Mouse (Mus musculus) hindbrain, embryonic 13.5 days (tissue): ENCODE measurements around the gene Klk1b1. TPM values are rescaled to one million over a fixed set of nuclear protein-coding genes. Genes with fewer than 3 reads are reported as not detected.
"Not testable (repeated sequence)": the region's sequence is repeated elsewhere in the genome, so short reads cannot be mapped to it uniquely, and the experiment has no call there.

ENCODE experiments used
- ATAC-seq: fragments of 200-750 bp; cut with Nextera tagmentation; 2 replicates; pipeline ENCODE4 v1.8.0; 2017; ENCODE audit warnings: moderate TSS enrichment; ENCODE audit not compliant: low FRiP score
- H3K27ac ChIP-seq: fragments of 300-500 bp; sonication (generic); 2 replicates; pipeline ENCODE4 v1.5.1; 2015; ENCODE audit warnings: inconsistent platforms, mild to moderate bottlenecking, moderate library complexity
- H3K27me3 ChIP-seq: fragments of 300-500 bp; sonication (generic); 2 replicates; pipeline ENCODE4 v1.6.1; 2015; ENCODE audit warnings: mild to moderate bottlenecking, inconsistent platforms
- H3K36me3 ChIP-seq: fragments of 300-500 bp; sonication (generic); 2 replicates; pipeline ENCODE4 v1.6.1; 2015; ENCODE audit warnings: mild to moderate bottlenecking, inconsistent platforms
- H3K4me1 ChIP-seq: fragments of 300-500 bp; sonication (generic); replicated peaks from 2 replicates; pipeline ENCODE4 v1.6.1; 2015; ENCODE audit warnings: inconsistent platforms
- H3K4me2 ChIP-seq: fragments of 300-500 bp; sonication (generic); 2 replicates; pipeline ENCODE4 v1.6.1; 2015; ENCODE audit warnings: inconsistent platforms, mild to moderate bottlenecking, moderate library complexity
- H3K4me3 ChIP-seq: fragments of 300-500 bp; sonication (generic); 2 replicates; pipeline ENCODE4 v1.5.1; 2015; ENCODE audit warnings: mild to moderate bottlenecking, inconsistent platforms
- H3K9ac ChIP-seq: fragments of 300-500 bp; sonication (generic); 2 replicates; pipeline ENCODE4 v1.6.1; 2015; ENCODE audit warnings: mild to moderate bottlenecking, inconsistent platforms
- H3K9me3 ChIP-seq: fragments of 300-500 bp; sonication (generic); 2 replicates; pipeline ENCODE4 v1.6.1; 2016; ENCODE audit warnings: inconsistent platforms
- WGBS: fragments of 180-500 bp; shearing (Covaris S2); methylation state at CpG from one replicate; pipeline ENCODE4 v1.1.7; 2015; 5-methylcytosine and 5-hydroxymethylcytosine counted together
- polyA plus RNA-seq: library from polyadenylated mRNA; unstranded; fragments of >200 nt; fragmentation: Nextera tagmentation; extraction: Ambion mirVana; gene quantifications from 2 replicates; pipeline ENCODE4 v1.2.1, GENCODE M21; 2015

Klk1b1 gene
- polyA plus RNA-seq, 1 experiment from 2014 or later = not detected

DNA sequence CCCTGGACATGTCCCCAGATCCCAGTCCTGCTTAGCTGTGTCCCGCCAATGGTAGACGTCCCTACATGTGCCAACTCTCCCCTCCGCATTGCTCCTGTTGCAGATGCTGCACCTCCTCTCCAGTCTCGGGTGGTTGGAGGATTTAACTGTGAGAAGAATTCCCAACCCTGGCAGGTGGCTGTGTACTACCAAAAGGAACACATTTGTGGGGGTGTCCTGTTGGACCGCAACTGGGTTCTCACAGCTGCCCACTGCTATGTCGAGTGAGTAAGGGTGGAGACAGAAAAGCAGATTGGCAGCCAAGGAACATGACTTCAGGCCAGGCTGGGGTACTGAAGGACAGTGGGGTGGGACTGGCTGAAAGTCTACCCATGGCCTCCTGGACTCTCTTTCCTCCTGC lies 48.1 kb downstream of the Klk1b1 start:
- not testable (repeated sequence) for H3K27me3 ChIP-seq, H3K4me1 ChIP-seq, H3K9ac ChIP-seq, H3K4me3 ChIP-seq, H3K27ac ChIP-seq, H3K4me2 ChIP-seq, H3K9me3 ChIP-seq, ATAC-seq, H3K36me3 ChIP-seq
- 87% methylated on average over 6 of the region's 6 CpGs for WGBS

DNA sequence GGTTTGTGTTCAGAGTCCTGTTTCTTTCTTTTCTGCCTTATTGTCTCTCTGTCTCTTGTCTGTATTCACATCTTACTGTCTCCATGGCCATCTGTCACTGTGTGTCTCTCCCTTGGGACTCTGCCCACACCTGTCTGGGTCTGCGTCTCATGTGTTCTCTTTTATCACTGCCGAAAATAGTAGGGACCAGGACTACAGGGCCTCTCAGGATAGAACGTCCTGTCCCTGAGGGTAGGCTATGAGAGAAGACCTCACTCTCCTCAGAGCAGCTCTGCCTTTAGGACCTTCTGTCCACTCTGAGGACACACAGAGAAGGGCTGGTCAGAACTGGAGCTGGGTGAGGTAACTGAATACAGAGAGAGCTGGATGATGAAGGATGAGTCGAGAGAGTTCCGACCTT lies 48.5 kb downstream of the Klk1b1 start:
- Histone ChIP-seq H3K4me1 (no peaks in the 10 kb centered on the region), H3K36me3 (no peaks in the 10 kb centered on the region), H3K27me3 (no peaks in the 10 kb centered on the region), H3K4me2 (no peak overlapping the region), H3K9me3 (no peaks in the 10 kb centered on the region), H3K9ac (no peak overlapping the region), H3K27ac (no peak overlapping the region), H3K4me3 (no peak overlapping the region)
- WGBS = 92% methylated on average over 5 of the region's 5 CpGs
- no peak for ATAC-seq

Other genes starting within 250 kb of the Klk1b1 start
- not detected in 2 replicates for gene Klk12, start 197.9 kb upstream of the Klk1b1 start, polyA plus RNA-seq
- not detected in 2 replicates for gene Klk11, start 192.1 kb upstream of the Klk1b1 start, polyA plus RNA-seq
- gene Klk10, start 185.7 kb upstream of the Klk1b1 start, polyA plus RNA-seq = 0.18 TPM in 1 of 2 replicates, not detected in the other
- gene Klk9, start 174.9 kb upstream of the Klk1b1 start, polyA plus RNA-seq = 0.18 TPM in 1 of 2 replicates, not detected in the other
- gene Klk8, start 169.2 kb upstream of the Klk1b1 start, polyA plus RNA-seq = 4.4 and 7.8 TPM in 2 replicates
- gene Klk7, start 155.5 kb upstream of the Klk1b1 start, polyA plus RNA-seq = not detected in 2 replicates
- not detected in 2 replicates for gene Klk6, start 142.3 kb upstream of the Klk1b1 start, polyA plus RNA-seq
- gene Klk5, start 124.8 kb upstream of the Klk1b1 start, polyA plus RNA-seq = not detected in 2 replicates
- 0.98 and 1.5 TPM in 2 replicates for gene Klk4, start 85.6 kb upstream of the Klk1b1 start, polyA plus RNA-seq
- not detected in 2 replicates for gene Klk15, start 33.0 kb upstream of the Klk1b1 start, polyA plus RNA-seq
- gene Klk1b8, start 16.1 kb upstream of the Klk1b1 start, polyA plus RNA-seq = not detected in 2 replicates
- gene Klk1b9, start 9.3 kb downstream of the Klk1b1 start, polyA plus RNA-seq = not detected in 2 replicates
- not detected in 2 replicates for gene Klk1b11, start 29.1 kb downstream of the Klk1b1 start, polyA plus RNA-seq
- not detected in 2 replicates for gene Klk1b26, start 45.4 kb downstream of the Klk1b1 start, polyA plus RNA-seq
- not detected in 2 replicates for gene Klk1b27, start 85.5 kb downstream of the Klk1b1 start, polyA plus RNA-seq
- gene Klk1b21, start 135.6 kb downstream of the Klk1b1 start, polyA plus RNA-seq = not detected in 2 replicates
- gene Klk1b22, start 145.9 kb downstream of the Klk1b1 start, polyA plus RNA-seq = not detected in 2 replicates
- gene Klk1b16, start 170.0 kb downstream of the Klk1b1 start, polyA plus RNA-seq = not detected in 2 replicates
- not detected in 2 replicates for gene Klk1b24, start 221.5 kb downstream of the Klk1b1 start, polyA plus RNA-seq
- not detected in 2 replicates for gene Klk1b3, start 231.4 kb downstream of the Klk1b1 start, polyA plus RNA-seq
- not detected in 2 replicates for gene Klk1b4, start 240.7 kb downstream of the Klk1b1 start, polyA plus RNA-seq
- not detected in 2 replicates for gene Klk1b5, start 249.2 kb downstream of the Klk1b1 start, polyA plus RNA-seq